8 mouse cellular contexts compared by ENCODE assay signal in the genomic region with DNA sequence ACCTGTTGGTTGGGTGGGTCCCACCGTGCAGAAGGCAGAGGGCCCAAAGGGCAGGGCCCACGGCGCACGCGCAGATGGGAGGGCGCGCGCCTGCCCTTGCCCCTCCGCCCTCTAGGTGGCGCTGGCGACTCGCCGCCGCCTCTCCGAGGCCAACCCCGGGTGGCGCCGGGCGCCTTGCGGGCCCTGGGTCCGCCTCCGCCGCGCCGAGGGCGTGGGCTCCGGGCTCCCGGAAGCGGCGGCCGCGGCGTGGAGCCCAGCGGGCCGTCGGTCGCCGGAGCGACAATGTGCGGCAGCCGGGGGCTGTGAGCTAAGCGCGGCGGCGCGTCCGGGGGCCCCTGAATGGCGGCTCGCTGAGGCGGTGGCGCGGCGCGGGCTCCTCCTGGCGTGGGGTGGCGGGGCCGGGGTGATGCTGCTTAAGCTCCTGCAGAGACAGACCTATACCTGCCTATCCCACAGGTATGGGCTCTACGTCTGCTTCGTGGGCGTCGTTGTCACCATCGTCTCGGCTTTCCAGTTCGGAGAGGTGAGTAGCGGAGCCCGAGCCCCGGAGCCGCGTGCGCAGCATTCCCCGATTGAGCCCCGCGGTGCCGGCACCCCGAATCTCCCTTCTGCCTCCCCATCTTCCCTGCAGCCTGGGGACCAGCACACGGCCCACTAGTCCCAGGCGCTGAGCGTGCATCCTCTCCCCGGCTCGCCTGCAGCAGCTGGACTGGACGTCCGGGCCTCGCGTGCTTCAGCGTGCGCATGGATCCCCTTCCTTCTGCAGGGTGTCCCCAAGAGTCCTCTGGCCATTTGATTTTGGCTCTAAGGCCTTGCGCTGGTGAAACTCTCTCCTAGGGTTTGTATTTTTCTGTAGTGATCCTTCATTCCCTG. TPM values are rescaled to one million over a fixed set of nuclear protein-coding genes. Genes with fewer than 3 reads are reported as not detected.
DNase-seq lines count a peak whose midpoint lies in the region; ATAC-seq and TF ChIP-seq lines count a peak whose summit lies in the region.

A gene (minus strand): TSS at position 68 of the 873 bp plus-strand sequence.
A gene (plus strand): TSS at position 120 of the 873 bp plus-strand sequence.

- H3K4me3 ChIP-seq in gastrocnemius, adult 2 months: peak within 1 kb of the TSS; percentile 90
- H3K4me3 ChIP-seq in hindbrain, embryonic 16.5 days (ENCODE audit: low read length): peak within 1 kb of the TSS; percentile 68

- DNase-seq in T-cell, adult 2 months (ENCODE audit: low spot score): peak; percentile 91
- peak; percentile 89 for DNase-seq in cerebellum, postnatal 36 days
- peak; percentile 93 for DNase-seq in gastrocnemius, adult 2 months
- peak; percentile 85 to 88 for DNase-seq in left cerebral cortex, adult 18-20 months (ENCODE audit: low spot score in 2 of 2)
- peak; percentile 92 to 93 for DNase-seq in lung, postnatal 4 days
- DNase-seq in retina, postnatal 1 day: peak; percentile 90
- peak; percentile 93 for DNase-seq in thymus, postnatal 4 days

- under 1% methylated on average over 63 of the region's 87 CpGs for WGBS in hindbrain, embryonic 16.5 days

- H3K9ac ChIP-seq in hindbrain, embryonic 16.5 days (ENCODE audit: low read depth, low read length): peak within 1 kb of the TSS; percentile 93

- TF ChIP-seq CTCF in gastrocnemius, adult 2 months (IDR thresholded peaks at IDR 0.05): peak; percentile 96

- intact Hi-C loops in gastrocnemius, adult 2 months (cut with DNase I): loop anchor here (5.0 kb wide), 1 partner anchor 353 kb away; a partner anchor contains a TSS

- no peaks in the 10 kb centered on the region for H3K27me3 ChIP-seq in hindbrain, embryonic 16.5 days (replicated peaks; ENCODE audit: control insufficient read depth, insufficient read depth, low read length)

- peak within 1 kb of the TSS; percentile 81 for H3K4me2 ChIP-seq in hindbrain, embryonic 16.5 days (ENCODE audit: low read length)

- H3K4me1 ChIP-seq in hindbrain, embryonic 16.5 days (ENCODE audit: control insufficient read depth, insufficient read depth, low read depth, low read length): peaks cover 16% of the 10 kb centered on the region

- no peaks in the 10 kb centered on the region for H3K36me3 ChIP-seq in hindbrain, embryonic 16.5 days (ENCODE audit: control insufficient read depth, insufficient read depth, low read length)

- H3K9me3 ChIP-seq in hindbrain, embryonic 16.5 days (ENCODE audit: control insufficient read depth, low read length): no peaks in the 10 kb centered on the region

- ATAC-seq in hindbrain, embryonic 16.5 days: peak; percentile 89

- peak within 1 kb of the TSS; percentile 90 for H3K27ac ChIP-seq in gastrocnemius, adult 2 months
- H3K27ac ChIP-seq in hindbrain, embryonic 16.5 days (ENCODE audit: low read depth, low read length): peak within 1 kb of the TSS; percentile 88

RNA-seq across cellular contexts. Expression of the first gene that starts in this region (rescaled TPM):
- total RNA-seq in gastrocnemius, adult 2 months (2021): 1 to 10 TPM; 1.0 to 1.7 TPM
- 0.45 and 0.64 TPM in 2 replicates for polyA plus RNA-seq in hindbrain, embryonic 16.5 days (2015; fragmentation: Nextera tagmentation; extraction: Ambion mirVana)
- 1 to 10 TPM; 1.6 TPM for total RNA-seq in left cerebral cortex, adult 18-20 months (2021)

RNA-seq across cellular contexts. Expression of the second gene that starts in this region (rescaled TPM):
- 10 to 100 TPM; 14.7 to 15.3 TPM for total RNA-seq in gastrocnemius, adult 2 months (2021)
- 20.2 and 24.0 TPM in 2 replicates for polyA plus RNA-seq in hindbrain, embryonic 16.5 days (2015; fragmentation: Nextera tagmentation; extraction: Ambion mirVana)
- total RNA-seq in left cerebral cortex, adult 18-20 months (2021): 10 to 100 TPM; 67.8 to 71.8 TPM

Comparison
In these comparisons a context has a peak if more than half of its experiments do, and no peak if none do; other contexts are left out.
1. Peak in every context shown above with its lines: DNase-seq, ATAC-seq, H3K4me3 ChIP-seq and H3K27ac ChIP-seq.
2. RNA of the second gene that starts in this region (total RNA-seq): 67.8 to 71.8 TPM in left cerebral cortex, adult 18-20 months; 14.7 to 15.3 TPM in gastrocnemius, adult 2 months; every median in the first group is over 4 times any median in the second.